Mouse (Mus musculus): ENCODE results near the gene Rps6ka2. TPM values are rescaled to one million over a fixed set of nuclear protein-coding genes. Genes with fewer than 3 reads are reported as not detected.

Gene Rps6ka2
- polyA plus RNA-seq, 1 experiment from 2014 or later: 20.2 TPM

GRCm38 (mm10) chr17:7165524-7165923 lies 4.4 kb upstream of the Rps6ka2 start:
- Histone ChIP-seq H3K9ac (ENCODE audit: low read length) (no peak overlapping the region), H3K4me1 (ENCODE audit: control insufficient read depth, insufficient read depth, low read length) (peaks cover 7% of the 10 kb centered on the region), H3K27ac (ENCODE audit: low read depth, low read length) (no peak overlapping the region), H3K27me3 (ENCODE audit: control insufficient read depth, insufficient read depth, low read length) (no peaks in the 10 kb centered on the region), H3K36me3 (ENCODE audit: control insufficient read depth, insufficient read depth, low read length) (no peaks in the 10 kb centered on the region), H3K4me2 (no peak overlapping the region), H3K9me3 (ENCODE audit: control insufficient read depth, low read length) (no peaks in the 10 kb centered on the region), H3K4me3 (ENCODE audit: low read depth, low read length) (no peak overlapping the region)
- no peak for ATAC-seq (ENCODE audit: low FRiP score)
- no peak for DNase-seq (ENCODE audit: low spot score, missing footprints)
- 95% methylated on average over 7 of the region's 7 CpGs for WGBS

DNA sequence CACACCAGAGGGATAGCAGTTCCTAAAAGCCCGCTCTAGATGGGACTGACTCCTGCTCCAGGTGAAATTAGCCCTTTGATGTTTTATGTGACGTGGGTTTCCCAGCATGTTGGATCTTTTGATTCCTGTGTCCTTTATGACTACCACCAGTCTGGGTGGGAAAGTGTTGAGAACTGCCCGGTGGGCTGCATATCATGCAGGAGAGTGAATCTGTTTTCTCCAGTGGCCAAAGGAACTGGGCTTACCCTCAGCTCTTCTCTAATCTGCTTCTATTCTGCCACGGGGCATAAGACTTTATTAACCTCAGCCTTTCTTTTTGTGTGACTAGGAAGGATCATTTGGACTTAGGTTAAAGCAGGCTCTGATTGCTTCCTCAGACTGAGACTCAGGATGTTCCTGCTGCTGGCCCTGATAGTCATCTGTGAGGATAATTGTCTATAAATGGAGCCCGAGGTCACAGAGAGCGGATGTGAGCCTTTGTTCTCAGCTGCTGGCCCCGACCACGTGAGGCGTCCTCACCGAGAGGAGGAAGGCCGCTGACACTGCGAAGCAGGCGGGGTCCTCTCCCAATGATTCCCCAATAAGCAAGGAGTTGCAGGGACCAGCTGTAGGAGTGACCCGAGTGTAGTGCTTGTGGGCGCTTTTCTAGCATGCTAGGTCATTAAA lies 821 bp upstream of the Rps6ka2 start:
- peak; percentile 92 for DNase-seq (ENCODE audit: low spot score, missing footprints)
- Histone ChIP-seq H3K27ac (ENCODE audit: low read depth, low read length) (peak overlapping the region; percentile 84), H3K4me3 (ENCODE audit: low read depth, low read length) (peak overlapping the region; percentile 27), H3K36me3 (ENCODE audit: control insufficient read depth, insufficient read depth, low read length) (no peaks in the 10 kb centered on the region), H3K9me3 (ENCODE audit: control insufficient read depth, low read length) (no peaks in the 10 kb centered on the region), H3K4me1 (ENCODE audit: control insufficient read depth, insufficient read depth, low read length) (peaks cover 15% of the 10 kb centered on the region), H3K9ac (ENCODE audit: low read length) (peak overlapping the region; percentile 55), H3K4me2 (peak overlapping the region; percentile 49), H3K27me3 (ENCODE audit: control insufficient read depth, insufficient read depth, low read length) (no peaks in the 10 kb centered on the region)
- WGBS: 10% methylated on average over 15 of the region's 15 CpGs
- ATAC-seq (ENCODE audit: low FRiP score): peak; percentile 75

DNA sequence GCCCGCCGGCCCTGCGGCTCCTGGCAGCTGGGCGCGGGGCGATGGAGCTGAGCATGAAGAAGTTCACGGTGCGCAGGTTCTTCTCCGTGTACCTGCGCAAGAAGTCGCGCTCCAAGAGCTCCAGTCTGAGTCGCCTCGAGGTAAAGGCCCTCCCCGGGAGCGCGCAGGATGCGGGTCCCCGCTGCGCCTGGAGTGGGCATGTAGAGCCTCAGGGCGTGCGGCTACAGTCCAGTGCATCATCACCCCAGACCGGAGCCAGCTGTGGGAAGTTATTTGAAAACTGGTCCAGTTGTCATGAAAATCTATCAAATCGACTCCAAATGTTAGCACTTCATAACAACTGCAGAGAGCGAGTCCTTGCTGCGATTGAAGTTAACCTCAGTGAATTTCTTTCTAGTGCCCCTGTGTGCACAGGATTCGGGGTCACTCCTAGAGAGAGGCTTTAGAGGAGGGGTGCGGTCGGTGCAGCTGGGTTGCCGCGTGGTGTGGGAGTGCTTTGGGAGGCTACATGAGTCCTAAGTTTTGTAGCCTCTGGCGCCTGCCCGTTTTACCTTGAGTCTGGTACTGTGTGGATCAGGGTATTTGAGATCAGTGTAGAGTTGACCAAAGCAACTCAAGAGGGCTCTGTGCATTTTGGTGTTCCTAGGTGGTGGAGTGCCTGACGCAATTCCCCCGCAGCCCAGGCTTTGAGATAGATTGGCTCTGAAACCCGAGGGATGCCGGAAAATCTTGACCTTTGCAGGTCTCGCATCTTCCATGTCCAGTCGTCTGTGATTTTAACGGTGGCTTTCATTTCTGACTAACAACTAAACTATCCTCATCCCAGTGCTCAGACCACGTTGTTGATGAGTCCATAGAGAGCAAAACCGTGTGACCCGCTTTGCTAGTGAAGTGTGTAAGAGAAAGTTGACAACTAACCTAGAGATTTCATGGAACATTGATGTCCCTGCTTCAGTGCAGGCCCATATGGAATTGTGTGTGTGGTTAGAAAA lies 685 bp downstream of the Rps6ka2 start:
- ATAC-seq (ENCODE audit: low FRiP score) (peak; percentile 36), DNase-seq (ENCODE audit: low spot score, missing footprints) (peak; percentile 97)
- Histone ChIP-seq H3K9me3 (ENCODE audit: control insufficient read depth, low read length) (no peaks in the 10 kb centered on the region), H3K27ac (ENCODE audit: low read depth, low read length) (peak overlapping the region; percentile 57), H3K4me2 (peak overlapping the region; percentile 83), H3K36me3 (ENCODE audit: control insufficient read depth, insufficient read depth, low read length) (no peaks in the 10 kb centered on the region), H3K4me3 (ENCODE audit: low read depth, low read length) (peak overlapping the region; percentile 79), H3K4me1 (ENCODE audit: control insufficient read depth, insufficient read depth, low read length) (peaks cover 15% of the 10 kb centered on the region), H3K27me3 (ENCODE audit: control insufficient read depth, insufficient read depth, low read length) (no peaks in the 10 kb centered on the region), H3K9ac (ENCODE audit: low read length) (peak overlapping the region; percentile 92)
- WGBS: 2% methylated on average over 43 of the region's 43 CpGs

DNA sequence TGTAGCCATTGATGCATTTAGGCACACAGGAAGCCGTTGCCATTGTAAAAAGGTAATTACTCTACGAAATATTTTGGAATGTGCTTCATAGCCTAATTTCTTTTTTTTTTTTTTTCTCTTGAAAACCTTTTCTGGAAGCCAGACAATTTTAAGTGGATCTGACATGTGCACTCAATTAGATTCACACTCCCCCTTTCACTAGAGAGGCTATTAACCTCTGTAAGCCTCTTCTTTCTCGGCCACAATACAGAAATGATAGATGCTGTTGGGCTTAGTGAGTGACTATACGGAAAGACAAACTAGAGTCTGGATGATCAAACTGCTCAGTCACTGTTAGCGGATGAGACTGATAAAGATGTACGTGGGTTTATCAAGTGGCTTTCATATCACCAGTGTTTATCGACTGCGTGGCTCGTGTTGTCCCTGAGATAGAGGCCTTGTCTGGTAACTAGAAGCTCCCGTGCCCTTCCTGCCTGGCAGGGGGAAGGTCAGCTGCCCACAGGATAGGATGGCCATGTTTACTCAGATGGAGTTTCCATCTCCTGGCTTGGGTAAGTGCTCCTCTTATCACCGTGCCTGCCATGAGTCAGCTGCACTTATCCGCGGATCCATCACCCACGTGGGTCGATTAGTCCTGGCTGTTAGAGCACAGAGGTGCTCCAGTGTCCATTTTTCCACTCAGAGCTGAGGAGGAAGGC lies 3.6 kb downstream of the Rps6ka2 start:
- peaks cover 17% of the 10 kb centered on the region for H3K4me1 ChIP-seq (ENCODE audit: control insufficient read depth, insufficient read depth, low read length)
- ATAC-seq (ENCODE audit: low FRiP score) (no peak), DNase-seq (ENCODE audit: low spot score, missing footprints) (no peak)
- H3K27ac ChIP-seq (ENCODE audit: low read depth, low read length): no peak overlapping the region
- no peaks in the 10 kb centered on the region for H3K27me3 ChIP-seq (ENCODE audit: control insufficient read depth, insufficient read depth, low read length)
- H3K36me3 ChIP-seq (ENCODE audit: control insufficient read depth, insufficient read depth, low read length): no peaks in the 10 kb centered on the region
- H3K4me3 ChIP-seq (ENCODE audit: low read depth, low read length): no peak overlapping the region
- WGBS: 77% methylated on average over 15 of the region's 15 CpGs
- no peak overlapping the region for H3K9ac ChIP-seq (ENCODE audit: low read length)
- no peak overlapping the region; the same call in 1 of the 2 replicates for H3K4me2 ChIP-seq
- no peaks in the 10 kb centered on the region for H3K9me3 ChIP-seq (ENCODE audit: control insufficient read depth, low read length)

- DNase-seq (ENCODE audit: low spot score, missing footprints) (no peak), ATAC-seq (ENCODE audit: low FRiP score) (no peak)
- no peak overlapping the region for H3K9ac ChIP-seq (ENCODE audit: low read length)
- H3K27ac ChIP-seq (ENCODE audit: low read depth, low read length): no peak overlapping the region
- H3K4me3 ChIP-seq (ENCODE audit: low read depth, low read length): no peak overlapping the region
- H3K36me3 ChIP-seq (ENCODE audit: control insufficient read depth, insufficient read depth, low read length): no peaks in the 10 kb centered on the region
- no peak overlapping the region for H3K4me2 ChIP-seq
- H3K9me3 ChIP-seq (ENCODE audit: control insufficient read depth, low read length): no peaks in the 10 kb centered on the region
- 82% methylated on average over 1 of the region's 1 CpGs for WGBS
- H3K4me1 ChIP-seq (ENCODE audit: control insufficient read depth, insufficient read depth, low read length): peaks cover 11% of the 10 kb centered on the region
- no peaks in the 10 kb centered on the region for H3K27me3 ChIP-seq (ENCODE audit: control insufficient read depth, insufficient read depth, low read length)
Observed at GRCm38 (mm10) chr17:7175293-7175692, 5.4 kb downstream of the Rps6ka2 start.

DNA sequence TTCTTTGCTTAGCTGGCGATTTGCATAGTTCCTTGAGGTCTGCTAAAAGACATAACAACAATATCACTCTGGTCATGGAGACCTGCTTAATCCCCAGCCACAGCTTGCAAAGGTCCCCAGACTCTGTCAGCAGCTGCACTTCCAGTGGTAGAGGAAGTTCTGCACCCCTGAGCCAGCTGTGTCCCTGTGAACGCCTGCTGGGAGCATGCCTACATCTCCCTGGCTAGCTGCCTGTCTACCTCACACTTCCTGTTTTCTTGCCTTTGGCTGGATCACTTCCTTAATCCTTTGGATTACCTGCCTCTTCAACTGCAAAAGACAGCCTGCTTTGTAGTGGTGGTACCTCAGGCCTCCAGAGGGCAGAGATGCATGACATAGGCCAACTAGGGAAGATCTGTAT lies 6.5 kb downstream of the Rps6ka2 start:
- H3K27me3 ChIP-seq (ENCODE audit: control insufficient read depth, insufficient read depth, low read length): no peaks in the 10 kb centered on the region
- no peak overlapping the region for H3K4me2 ChIP-seq
- no peak overlapping the region for H3K27ac ChIP-seq (ENCODE audit: low read depth, low read length)
- no peaks in the 10 kb centered on the region for H3K9me3 ChIP-seq (ENCODE audit: control insufficient read depth, low read length)
- H3K4me3 ChIP-seq (ENCODE audit: low read depth, low read length): no peak overlapping the region
- H3K36me3 ChIP-seq (ENCODE audit: control insufficient read depth, insufficient read depth, low read length): no peaks in the 10 kb centered on the region
- no peak for ATAC-seq (ENCODE audit: low FRiP score)
- no peak for DNase-seq (ENCODE audit: low spot score, missing footprints)
- 24% methylated on average over 2 of the region's 2 CpGs for WGBS
- no peak overlapping the region for H3K9ac ChIP-seq (ENCODE audit: low read length)
- H3K4me1 ChIP-seq (ENCODE audit: control insufficient read depth, insufficient read depth, low read length): peaks cover 7% of the 10 kb centered on the region; the same call in 1 of the 2 replicates

GRCm38 (mm10) chr17:7178196-7178595 lies 8.3 kb downstream of the Rps6ka2 start:
- no peak overlapping the region for H3K4me3 ChIP-seq (ENCODE audit: low read depth, low read length)
- DNase-seq (ENCODE audit: low spot score, missing footprints): no peak
- ATAC-seq (ENCODE audit: low FRiP score): no peak
- 95% methylated on average over 6 of the region's 6 CpGs for WGBS
- no peak overlapping the region for H3K9ac ChIP-seq (ENCODE audit: low read length)
- H3K27me3 ChIP-seq (ENCODE audit: control insufficient read depth, insufficient read depth, low read length): no peaks in the 10 kb centered on the region; the same call in 1 of the 2 replicates
- no peaks in the 10 kb centered on the region for H3K9me3 ChIP-seq (ENCODE audit: control insufficient read depth, low read length)
- H3K4me1 ChIP-seq (ENCODE audit: control insufficient read depth, insufficient read depth, low read length): peaks cover 8% of the 10 kb centered on the region; the same call in 1 of the 2 replicates
- H3K27ac ChIP-seq (ENCODE audit: low read depth, low read length): no peak overlapping the region
- H3K4me2 ChIP-seq: no peak overlapping the region
- no peaks in the 10 kb centered on the region for H3K36me3 ChIP-seq (ENCODE audit: control insufficient read depth, insufficient read depth, low read length)

DNA sequence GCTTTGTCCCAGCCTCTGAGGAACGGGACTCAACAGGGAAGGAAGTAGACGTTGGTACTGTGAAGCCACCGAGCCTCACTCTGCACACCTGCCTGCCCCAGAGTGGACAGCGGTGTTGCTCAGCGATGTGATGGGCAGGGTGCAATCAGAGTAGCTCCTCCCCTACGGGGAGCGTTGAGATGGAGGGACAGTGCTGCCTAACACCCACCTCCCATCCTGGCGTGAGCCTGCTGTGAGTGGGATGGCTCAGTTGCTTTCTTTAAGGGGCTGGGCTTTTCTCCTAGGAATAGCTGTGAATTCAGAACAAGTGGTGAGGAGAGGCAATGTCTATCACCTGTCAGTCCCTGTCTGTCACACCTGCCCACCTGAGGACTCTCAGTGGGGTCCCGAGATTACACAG lies 12.3 kb downstream of the Rps6ka2 start:
- no peak overlapping the region for H3K4me3 ChIP-seq (ENCODE audit: low read depth, low read length)
- DNase-seq (ENCODE audit: low spot score, missing footprints) (no peak), ATAC-seq (ENCODE audit: low FRiP score) (no peak)
- H3K9ac ChIP-seq (ENCODE audit: low read length): no peak overlapping the region
- 0 out of 2 replicates have a peak, but pooled peaks cover 2% of the 10 kb centered on the region for H3K4me1 ChIP-seq (ENCODE audit: control insufficient read depth, insufficient read depth, low read length)
- no peak overlapping the region for H3K4me2 ChIP-seq
- H3K9me3 ChIP-seq (ENCODE audit: control insufficient read depth, low read length): no peaks in the 10 kb centered on the region
- no peaks in the 10 kb centered on the region for H3K36me3 ChIP-seq (ENCODE audit: control insufficient read depth, insufficient read depth, low read length)
- no peak overlapping the region for H3K27ac ChIP-seq (ENCODE audit: low read depth, low read length)
- WGBS: 68% methylated on average over 9 of the region's 9 CpGs
- H3K27me3 ChIP-seq (ENCODE audit: control insufficient read depth, insufficient read depth, low read length): no peaks in the 10 kb centered on the region; the same call in 1 of the 2 replicates
